Mouse (Mus musculus): ENCODE measurements around the gene Cryab.

GRCm38 (mm10) chr9:50752054-50752602 is 1.0 kb downstream of the Cryab start, which contains the start of gene Hspb2:
- TF ChIP-seq HCFC1 (IDR thresholded peaks at IDR 0.05; ENCODE audit: borderline replicate concordance, insufficient read depth, low read length) (no peak), MAFK (IDR thresholded peaks at IDR 0.05; ENCODE audit: insufficient read depth, low read depth, low read length) (no peak), ZNF384 (IDR thresholded peaks at IDR 0.05; ENCODE audit: low read depth, low read length) (no peak), ZC3H11A (IDR thresholded peaks at IDR 0.05; ENCODE audit: borderline replicate concordance, low read depth, low read length) (no peak)
